Mouse (Mus musculus) intestine, postnatal 0 days (tissue): ENCODE measurements around the gene Cacna1c. TPM values are rescaled to one million over a fixed set of nuclear protein-coding genes. Genes with fewer than 3 reads are reported as not detected.

ENCODE experiments used
- ATAC-seq: fragments of 200-750 bp; cut with Nextera tagmentation; 2 replicates; pipeline ENCODE4 v1.8.0; 2017; ENCODE audit warnings: mild to moderate bottlenecking, moderate TSS enrichment, moderate library complexity
- H3K27ac ChIP-seq: fragments of 300-500 bp; sonication (generic); 2 replicates; pipeline ENCODE4 v1.5.1; 2014; ENCODE audit warnings: mild to moderate bottlenecking, low read depth, low read length, moderate library complexity
- H3K27me3 ChIP-seq: fragments of 300-500 bp; sonication (generic); replicated peaks from 2 replicates; pipeline ENCODE4 v1.6.1; 2014; ENCODE audit warnings: low read length, mixed read lengths; ENCODE audit not compliant: control insufficient read depth, insufficient read depth
- H3K36me3 ChIP-seq: fragments of 300-500 bp; sonication (generic); 2 replicates; pipeline ENCODE4 v1.6.1; 2014; ENCODE audit warnings: mild to moderate bottlenecking, moderate library complexity; ENCODE audit not compliant: control insufficient read depth, insufficient read depth
- H3K4me1 ChIP-seq: fragments of 300-500 bp; sonication (generic); replicated peaks from 2 replicates; pipeline ENCODE4 v1.6.1; 2014; ENCODE audit warnings: antibody characterized with exemption, low read length, mixed read lengths; ENCODE audit not compliant: control insufficient read depth, insufficient read depth
- H3K4me2 ChIP-seq: fragments of 300-500 bp; sonication (generic); replicated peaks from 2 replicates; pipeline ENCODE4 v1.6.1; 2014; ENCODE audit warnings: low read depth, mild to moderate bottlenecking, moderate library complexity
- H3K4me3 ChIP-seq: fragments of 300-500 bp; sonication (generic); 2 replicates; pipeline ENCODE4 v1.5.1; 2014; ENCODE audit warnings: low read depth, low read length
- H3K9ac ChIP-seq: fragments of 300-500 bp; sonication (generic); 2 replicates; pipeline ENCODE4 v1.6.1; 2014; ENCODE audit warnings: mild to moderate bottlenecking, low read depth, low read length
- H3K9me3 ChIP-seq: fragments of 300-500 bp; sonication (generic); 2 replicates; pipeline ENCODE4 v1.6.1; 2016; ENCODE audit warnings: mixed run types; ENCODE audit not compliant: control insufficient read depth
- CTCF ChIP-seq: sonication (generic); IDR thresholded peaks from 2 replicates; pipeline ENCODE4 v1.5.1; 2016; ENCODE audit warnings: low read depth, mild to moderate bottlenecking, control low read depth, antibody characterized with exemption, moderate library complexity
- WGBS: fragments of 180-500 bp; shearing (Covaris S2); extraction: QIAGEN DNeasy Blood & Tissue Kit; methylation state at CpG from one replicate; pipeline ENCODE4 v1.1.7; 2014; 5-methylcytosine and 5-hydroxymethylcytosine counted together
- polyA plus RNA-seq: library from polyadenylated mRNA; unstranded; fragments of >200 nt; fragmentation: Nextera tagmentation; extraction: Ambion mirVana; gene quantifications from 2 replicates; pipeline ENCODE4 v1.2.1, GENCODE M21; 2015

Gene Cacna1c
- polyA plus RNA-seq, 1 experiment from 2014 or later = 1.2 TPM

- Histone ChIP-seq H3K9ac (no peak overlapping the region), H3K36me3 (no peaks in the 10 kb centered on the region), H3K4me1 (no peaks in the 10 kb centered on the region), H3K9me3 (no peaks in the 10 kb centered on the region), H3K4me2 (no peak overlapping the region), H3K4me3 (no peak overlapping the region), H3K27me3 (no peaks in the 10 kb centered on the region; the same call in 1 of the 2 replicates), H3K27ac (no peak overlapping the region)
- no peak for ATAC-seq
- TF ChIP-seq CTCF = peak; percentile 11; the same call in 1 of the 2 replicates
- 61% methylated on average over 4 of the region's 4 CpGs for WGBS
These were observed 77.8 kb downstream of the Cacna1c start for GRCm38 (mm10) chr6:119118371-119118770.

GRCm38 (mm10) chr6:119116290-119116689, 79.9 kb downstream of the Cacna1c start:
- Histone ChIP-seq H3K27me3 (no peaks in the 10 kb centered on the region; the same call in 1 of the 2 replicates), H3K4me3 (no peak overlapping the region), H3K9ac (no peak overlapping the region), H3K4me1 (no peaks in the 10 kb centered on the region), H3K4me2 (no peak overlapping the region), H3K27ac (no peak overlapping the region), H3K36me3 (no peaks in the 10 kb centered on the region), H3K9me3 (no peaks in the 10 kb centered on the region)
- TF ChIP-seq CTCF = peak; percentile 41
- WGBS = 87% methylated on average over 3 of the region's 3 CpGs
- no peak for ATAC-seq

GRCm38 (mm10) chr6:119113362-119113761, 82.9 kb downstream of the Cacna1c start:
- H3K4me3 ChIP-seq = no peak overlapping the region
- no peak for TF ChIP-seq CTCF
- H3K9ac ChIP-seq = no peak overlapping the region
- ATAC-seq = no peak
- H3K4me2 ChIP-seq = no peak overlapping the region
- H3K36me3 ChIP-seq = no peaks in the 10 kb centered on the region
- no peaks in the 10 kb centered on the region for H3K9me3 ChIP-seq
- WGBS = 85% methylated on average over 4 of the region's 4 CpGs
- H3K4me1 ChIP-seq = peaks cover 6% of the 10 kb centered on the region; the same call in 1 of the 2 replicates
- peaks cover 19% of the 10 kb centered on the region for H3K27me3 ChIP-seq
- no peak overlapping the region for H3K27ac ChIP-seq

GRCm38 (mm10) chr6:119110369-119110768, 85.8 kb downstream of the Cacna1c start:
- Histone ChIP-seq H3K27ac (no peak overlapping the region), H3K4me1 (peaks cover 11% of the 10 kb centered on the region; the same call in 1 of the 2 replicates), H3K9ac (no peak overlapping the region), H3K4me2 (no peak overlapping the region), H3K4me3 (no peak overlapping the region), H3K36me3 (no peaks in the 10 kb centered on the region), H3K27me3 (peaks cover 40% of the 10 kb centered on the region), H3K9me3 (no peaks in the 10 kb centered on the region)
- no peak for TF ChIP-seq CTCF
- WGBS = 83% methylated on average over 5 of the region's 5 CpGs
- no peak for ATAC-seq

DNA sequence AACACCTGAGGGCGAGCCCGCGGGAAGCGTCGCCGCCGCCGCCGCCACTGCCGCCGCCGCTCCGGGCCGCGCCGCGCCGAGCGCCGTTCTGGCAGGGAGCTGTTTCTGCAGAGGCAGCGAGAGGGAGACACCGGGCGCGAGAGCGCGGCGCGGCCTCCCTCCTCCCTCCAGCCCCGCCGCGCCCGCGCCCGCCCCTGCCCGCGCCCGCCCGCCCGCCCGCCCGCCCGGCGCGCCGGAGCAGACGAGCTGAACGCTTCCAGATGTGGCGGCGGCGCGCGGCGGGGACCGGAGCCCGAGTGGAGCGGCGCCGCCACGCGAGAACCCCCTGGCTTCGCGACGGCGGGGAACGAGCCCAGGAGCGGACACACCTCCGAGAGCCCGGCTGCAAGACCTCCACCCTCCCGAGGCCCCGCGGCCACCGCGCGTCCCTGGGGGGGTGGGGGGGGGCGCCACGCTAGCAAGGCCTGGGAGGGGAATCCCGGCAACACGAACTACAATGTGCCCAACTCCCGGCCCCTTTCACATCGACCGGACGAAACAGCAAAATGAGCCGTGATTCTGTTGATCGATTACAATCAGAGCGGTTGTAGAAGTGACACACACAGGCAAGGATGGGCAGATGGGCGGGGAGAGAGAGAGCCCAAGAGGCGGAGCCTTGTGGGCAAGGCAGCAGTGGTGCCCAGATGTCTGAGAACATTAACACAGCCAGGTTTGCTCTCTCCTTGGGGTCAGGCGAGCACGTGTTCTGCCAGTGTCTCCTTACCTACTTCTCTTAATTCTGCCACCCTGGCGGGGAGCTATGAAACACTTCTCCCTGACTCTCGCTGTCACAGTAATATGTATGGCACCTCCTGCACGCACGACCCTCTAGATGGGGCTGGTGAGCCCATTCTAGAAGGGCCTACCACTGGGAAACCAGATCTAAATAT, 87.5 kb downstream of the Cacna1c start:
- TF ChIP-seq CTCF = peak; percentile 73
- 1% methylated on average over 28 of the region's 93 CpGs for WGBS
- peak overlapping the region; percentile 17 for H3K27ac ChIP-seq
- peak; percentile 56 for ATAC-seq
- H3K9me3 ChIP-seq = no peaks in the 10 kb centered on the region
- H3K4me2 ChIP-seq = peak overlapping the region; percentile 98
- no peaks in the 10 kb centered on the region for H3K36me3 ChIP-seq
- H3K9ac ChIP-seq = peak overlapping the region; percentile 45; the same call in 1 of the 2 replicates
- H3K4me1 ChIP-seq = peaks cover 11% of the 10 kb centered on the region; the same call in 1 of the 2 replicates
- H3K27me3 ChIP-seq = peaks cover 54% of the 10 kb centered on the region
- peak overlapping the region; percentile 58 for H3K4me3 ChIP-seq

DNA sequence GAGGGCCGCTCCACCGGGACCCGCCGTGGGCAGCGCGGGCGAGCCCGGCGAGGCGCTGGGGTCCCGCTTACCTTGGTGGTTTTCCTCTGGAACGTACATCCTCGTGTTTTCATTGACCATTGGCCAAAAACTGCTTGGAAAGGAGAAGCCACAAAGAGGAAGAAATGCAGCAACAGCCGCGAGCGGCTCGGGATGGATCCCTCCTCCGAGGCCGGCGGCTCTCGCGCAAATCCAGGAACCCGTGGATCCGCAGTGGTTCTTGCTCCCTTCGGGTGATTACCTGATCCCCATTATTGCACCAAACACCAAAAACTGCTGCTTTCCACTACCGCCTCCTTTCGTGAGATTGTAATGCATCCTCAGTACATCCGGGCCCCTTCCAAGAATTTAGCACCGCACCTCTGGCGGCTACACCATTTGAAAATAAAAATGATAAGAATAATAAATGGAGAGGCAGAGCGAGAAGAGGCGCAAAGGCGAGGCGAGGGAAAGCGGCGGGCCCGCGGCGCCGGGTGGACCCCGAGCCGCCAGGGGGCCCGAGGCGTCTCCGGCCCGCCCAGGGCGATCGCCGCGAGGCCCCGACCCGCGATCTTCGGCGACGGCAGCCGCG, 88.3 kb downstream of the Cacna1c start:
- ATAC-seq = no peak
- no peaks in the 10 kb centered on the region for H3K36me3 ChIP-seq
- under 1% methylated on average over 46 of the region's 58 CpGs for WGBS
- 0 out of 2 replicates have a peak, but pooled peaks have one; percentile 8 for TF ChIP-seq CTCF
- peak overlapping the region; percentile 45 for H3K9ac ChIP-seq
- H3K27ac ChIP-seq = peak overlapping the region; percentile 17; the same call in 1 of the 2 replicates
- peaks cover 54% of the 10 kb centered on the region for H3K27me3 ChIP-seq
- H3K4me2 ChIP-seq = peak overlapping the region; percentile 98
- no peaks in the 10 kb centered on the region for H3K9me3 ChIP-seq
- H3K4me3 ChIP-seq = peak overlapping the region; percentile 58
- H3K4me1 ChIP-seq = peaks cover 11% of the 10 kb centered on the region; the same call in 1 of the 2 replicates
